Mouse (Mus musculus) spleen, adult 2 months (tissue): ENCODE measurements around the gene Myo1d.

Source experiments
- CTCF ChIP-seq: fragments of 200-500 bp; IDR thresholded peaks from 2 replicates; pipeline ENCODE4 v1.5.1; 2011; ENCODE audit warnings: mild to moderate bottlenecking, inconsistent platforms; ENCODE audit not compliant: insufficient read depth, insufficient read length, insufficient replicate concordance; ENCODE audit errors: extremely low read depth
- POLR2A ChIP-seq: fragments of 200-500 bp; IDR thresholded peaks from 2 replicates; pipeline ENCODE4 v1.6.1; 2011; ENCODE audit warnings: low read depth, low read length, inconsistent platforms

DNA sequence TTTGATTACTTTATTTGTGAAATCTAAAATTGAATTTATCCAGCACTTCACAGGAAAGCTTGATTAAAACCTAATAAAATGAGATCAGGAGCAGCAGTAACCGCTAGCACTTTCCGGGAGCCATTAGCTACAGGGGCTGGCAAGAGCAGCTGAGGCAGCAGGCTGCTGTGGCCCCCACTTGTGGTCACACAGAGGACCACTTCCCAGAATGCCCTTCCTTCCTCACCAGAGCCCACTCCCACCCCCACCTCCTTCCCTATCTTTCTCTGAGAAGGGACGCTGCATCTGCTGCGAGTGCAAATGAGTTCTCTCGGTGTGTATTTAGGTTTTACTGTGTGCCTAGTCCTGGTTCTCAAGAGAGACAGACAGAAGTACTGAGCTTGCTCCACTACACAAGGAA is 219.1 kb downstream of the Myo1d start:
- TF ChIP-seq CTCF (no peak), POLR2A (no peak)
